Mouse (Mus musculus): Measurements from ENCODE around the gene Nrp1. TPM values are rescaled to one million over a fixed set of nuclear protein-coding genes. Genes with fewer than 3 reads are reported as not detected.

Gene Nrp1
- polyA plus RNA-seq, 1 experiment from 2014 or later: 107 TPM

- no peak for ATAC-seq (ENCODE audit: low FRiP score)
- no peaks in the 10 kb centered on the region for H3K27me3 ChIP-seq (replicated peaks)
- H3K9me3 ChIP-seq (replicated peaks): no peaks in the 10 kb centered on the region
- peak overlapping the region; percentile 99 for H3K4me2 ChIP-seq
- H3K4me1 ChIP-seq: peaks cover 23% of the 10 kb centered on the region
- 0 out of 2 replicates have a peak overlapping the region, but pooled peaks have one; percentile 83 for H3K9ac ChIP-seq (replicated peaks)
- peak overlapping the region; percentile 96; the same call in 1 of the 2 replicates for H3K27ac ChIP-seq (replicated peaks)
- H3K4me3 ChIP-seq (replicated peaks): peak overlapping the region; percentile 66; the same call in 1 of the 2 replicates
- 68% methylated on average over 5 of the region's 5 CpGs for WGBS
- H3K36me3 ChIP-seq: no peaks in the 10 kb centered on the region
Observed at GRCm38 (mm10) chr8:128356170-128356569, 2.2 kb upstream of the Nrp1 start.

- Histone ChIP-seq H3K4me1 (peaks cover 27% of the 10 kb centered on the region), H3K27ac (replicated peaks) (peak overlapping the region; percentile 96), H3K4me3 (replicated peaks) (peak overlapping the region; percentile 66), H3K9me3 (replicated peaks) (no peaks in the 10 kb centered on the region), H3K9ac (replicated peaks) (peak overlapping the region; percentile 83), H3K27me3 (replicated peaks) (no peaks in the 10 kb centered on the region), H3K36me3 (no peaks in the 10 kb centered on the region), H3K4me2 (peak overlapping the region; percentile 99)
- WGBS: 3% methylated on average over 38 of the region's 49 CpGs
- peak; percentile 64 for ATAC-seq (ENCODE audit: low FRiP score)
Observed at GRCm38 (mm10) chr8:128356796-128357539, 1.4 kb upstream of the Nrp1 start.

GRCm38 (mm10) chr8:128357540-128358405 lies 631 bp upstream of the Nrp1 start:
- Histone ChIP-seq H3K4me2 (peak overlapping the region; percentile 99), H3K27ac (replicated peaks) (peak overlapping the region; percentile 96), H3K36me3 (no peaks in the 10 kb centered on the region), H3K4me3 (replicated peaks) (peak overlapping the region; percentile 66), H3K4me1 (peaks cover 30% of the 10 kb centered on the region), H3K9me3 (replicated peaks) (no peaks in the 10 kb centered on the region), H3K9ac (replicated peaks) (peak overlapping the region; percentile 83), H3K27me3 (replicated peaks) (no peaks in the 10 kb centered on the region)
- under 1% methylated on average over 29 of the region's 29 CpGs for WGBS
- ATAC-seq (ENCODE audit: low FRiP score): peak; percentile 65

GRCm38 (mm10) chr8:128358756-128359520 lies 534 bp downstream of the Nrp1 start:
- Histone ChIP-seq H3K4me1 (peaks cover 34% of the 10 kb centered on the region), H3K9me3 (replicated peaks) (no peaks in the 10 kb centered on the region), H3K27ac (replicated peaks) (peak overlapping the region; percentile 96), H3K36me3 (no peaks in the 10 kb centered on the region), H3K4me3 (replicated peaks) (peak overlapping the region; percentile 66), H3K9ac (replicated peaks) (peak overlapping the region; percentile 83), H3K27me3 (replicated peaks) (no peaks in the 10 kb centered on the region), H3K4me2 (peak overlapping the region; percentile 99)
- under 1% methylated on average over 40 of the region's 41 CpGs for WGBS
- ATAC-seq (ENCODE audit: low FRiP score): peak; percentile 65

GRCm38 (mm10) chr8:128359521-128360318 lies 1.3 kb downstream of the Nrp1 start:
- Histone ChIP-seq H3K4me1 (peaks cover 40% of the 10 kb centered on the region), H3K4me3 (replicated peaks) (peak overlapping the region; percentile 66), H3K9me3 (replicated peaks) (no peaks in the 10 kb centered on the region), H3K27me3 (replicated peaks) (no peaks in the 10 kb centered on the region), H3K36me3 (no peaks in the 10 kb centered on the region), H3K27ac (replicated peaks) (peak overlapping the region; percentile 96), H3K9ac (replicated peaks) (peak overlapping the region; percentile 83), H3K4me2 (peak overlapping the region; percentile 99)
- under 1% methylated on average over 40 of the region's 40 CpGs for WGBS
- 0 out of 2 replicates have a peak, but pooled peaks have one; percentile 16 for ATAC-seq (ENCODE audit: low FRiP score)

GRCm38 (mm10) chr8:128361343-128361870 lies 3.0 kb downstream of the Nrp1 start:
- Histone ChIP-seq H3K36me3 (no peaks in the 10 kb centered on the region), H3K9ac (replicated peaks) (peak overlapping the region; percentile 83), H3K27me3 (replicated peaks) (no peaks in the 10 kb centered on the region), H3K9me3 (replicated peaks) (no peaks in the 10 kb centered on the region), H3K27ac (replicated peaks) (peak overlapping the region; percentile 96), H3K4me1 (peaks cover 50% of the 10 kb centered on the region), H3K4me3 (replicated peaks) (peak overlapping the region; percentile 66), H3K4me2 (peak overlapping the region; percentile 99)
- 20% methylated on average over 5 of the region's 5 CpGs for WGBS
- ATAC-seq (ENCODE audit: low FRiP score): no peak

GRCm38 (mm10) chr8:128362940-128363595 lies 4.7 kb downstream of the Nrp1 start:
- peak overlapping the region; percentile 99 for H3K4me2 ChIP-seq
- 9% methylated on average over 11 of the region's 11 CpGs for WGBS
- peaks cover 46% of the 10 kb centered on the region for H3K4me1 ChIP-seq
- no peaks in the 10 kb centered on the region for H3K9me3 ChIP-seq (replicated peaks)
- H3K4me3 ChIP-seq (replicated peaks): peak overlapping the region; percentile 38
- H3K36me3 ChIP-seq: no peaks in the 10 kb centered on the region
- H3K27ac ChIP-seq (replicated peaks): peak overlapping the region; percentile 69
- no peak for ATAC-seq (ENCODE audit: low FRiP score)
- H3K9ac ChIP-seq (replicated peaks): peak overlapping the region; percentile 30
- H3K27me3 ChIP-seq (replicated peaks): no peaks in the 10 kb centered on the region

GRCm38 (mm10) chr8:128370496-128370895 lies 12.1 kb downstream of the Nrp1 start:
- no peak overlapping the region for H3K4me3 ChIP-seq (replicated peaks)
- WGBS: 73% methylated on average over 4 of the region's 4 CpGs
- H3K27ac ChIP-seq (replicated peaks): no peak overlapping the region
- no peak for ATAC-seq (ENCODE audit: low FRiP score)
- H3K9ac ChIP-seq (replicated peaks): no peak overlapping the region
- no peaks in the 10 kb centered on the region for H3K27me3 ChIP-seq (replicated peaks)
- H3K4me1 ChIP-seq: peaks cover 66% of the 10 kb centered on the region
- H3K9me3 ChIP-seq (replicated peaks): no peaks in the 10 kb centered on the region
- no peak overlapping the region for H3K4me2 ChIP-seq
- no peaks in the 10 kb centered on the region; the same call in 1 of the 2 replicates for H3K36me3 ChIP-seq

GRCm38 (mm10) chr8:128371026-128371425 lies 12.6 kb downstream of the Nrp1 start:
- Histone ChIP-seq H3K4me2 (no peak overlapping the region), H3K27me3 (replicated peaks) (no peaks in the 10 kb centered on the region), H3K9ac (replicated peaks) (no peak overlapping the region), H3K9me3 (replicated peaks) (no peaks in the 10 kb centered on the region), H3K27ac (replicated peaks) (no peak overlapping the region), H3K4me1 (peaks cover 65% of the 10 kb centered on the region), H3K4me3 (replicated peaks) (no peak overlapping the region), H3K36me3 (no peaks in the 10 kb centered on the region; the same call in 1 of the 2 replicates)
- WGBS: 80% methylated on average over 6 of the region's 6 CpGs
- ATAC-seq (ENCODE audit: low FRiP score): no peak

- 89% methylated on average over 3 of the region's 3 CpGs for WGBS
- no peak for ATAC-seq (ENCODE audit: low FRiP score)
- Histone ChIP-seq H3K36me3 (no peaks in the 10 kb centered on the region; the same call in 1 of the 2 replicates), H3K4me1 (peaks cover 64% of the 10 kb centered on the region), H3K27ac (replicated peaks) (no peak overlapping the region), H3K4me3 (replicated peaks) (no peak overlapping the region), H3K27me3 (replicated peaks) (no peaks in the 10 kb centered on the region), H3K9me3 (replicated peaks) (no peaks in the 10 kb centered on the region), H3K4me2 (no peak overlapping the region), H3K9ac (replicated peaks) (no peak overlapping the region)
Observed at GRCm38 (mm10) chr8:128371789-128372188, 13.4 kb downstream of the Nrp1 start.
